Comparison of ENCODE assay signal across 20 mouse cellular contexts in genomic region chr17:79347291-79347690, GRCm38 (mm10). TPM values are rescaled to one million over a fixed set of nuclear protein-coding genes. Genes with fewer than 3 reads are reported as not detected.
DNase-seq lines count a peak whose midpoint lies in the region; ATAC-seq and TF ChIP-seq lines count a peak whose summit lies in the region.
"Had no signal": no experiment of that assay in that cellular context is flagged by ENCODE, and none has a peak within 500 bp of the region (broad histone marks: within the 10 kb centered on the region; RNA-seq: fewer than 3 reads in every experiment).

No protein-coding gene starts in this region.

- H3K79me2 ChIP-seq in myocyte (ENCODE audit: control insufficient read depth, insufficient read depth) = peaks cover 92% of the 10 kb centered on the region

- WGBS in liver, embryonic 12.5 days (ENCODE audit: insufficient replicate concordance) = 49% methylated on average over 4 of the region's 4 CpGs
- WGBS in liver, embryonic 15.5 days (ENCODE audit: insufficient replicate concordance) = 31% methylated on average over 4 of the region's 4 CpGs

- no peak for DNase-seq in liver
- no peak for DNase-seq in kidney, adult 9 months
- DNase-seq in thymus, postnatal 4 days = no peak
- DNase-seq in kidney, adult 18-20 months = no peak
- DNase-seq: adrenal gland, adult 8-10 months; cerebellum, adult 9-11 months; gastrocnemius, postnatal 10 days; layer of hippocampus, postnatal 36 days; left cerebral cortex, postnatal 4 days; midbrain, embryonic 14.5 days; right cerebral cortex, postnatal 4 days; thymus, adult 2 months had no signal

- no peak overlapping the region for H3K9ac ChIP-seq in liver, embryonic 12.5 days
- H3K9ac ChIP-seq in liver, embryonic 15.5 days = no peak overlapping the region
- H3K9ac ChIP-seq: kidney, embryonic 15.5 days; neural tube, embryonic 12.5 days had no signal

- H3K27me3 ChIP-seq in liver, embryonic 12.5 days (replicated peaks) = no peaks in the 10 kb centered on the region
- no peaks in the 10 kb centered on the region for H3K27me3 ChIP-seq in liver, embryonic 15.5 days
- no peaks in the 10 kb centered on the region for H3K27me3 ChIP-seq in myocyte (ENCODE audit: control insufficient read depth, insufficient read depth, insufficient read length)
- H3K27me3 ChIP-seq: neural tube, embryonic 12.5 days had no signal

- no peak for ATAC-seq in liver, embryonic 12.5 days
- no peak for ATAC-seq in liver, embryonic 15.5 days (ENCODE audit: insufficient read depth)
- ATAC-seq: forebrain, embryonic 16.5 days; hindbrain, postnatal 0 days had no signal

- no peak overlapping the region for H3K27ac ChIP-seq in liver, embryonic 12.5 days
- H3K27ac ChIP-seq in bone marrow macrophage, adult 2 months (ENCODE audit: insufficient read depth, low read depth, low read length) = peak overlapping the region; percentile 99
- H3K27ac ChIP-seq in liver, embryonic 15.5 days (replicated peaks) = peak overlapping the region; percentile 67
- H3K27ac ChIP-seq: hindbrain, postnatal 0 days; kidney, embryonic 15.5 days; neural tube, embryonic 12.5 days had no signal

- TF ChIP-seq POLR2A in bone marrow macrophage, adult 2 months (IDR thresholded peaks at IDR 0.05; ENCODE audit: borderline replicate concordance, low read depth, low read length) = no peak
- no peak for TF ChIP-seq POLR2A in myocyte (IDR thresholded peaks at IDR 0.05; ENCODE audit: insufficient read length, low read depth)

- no peak overlapping the region for H3K4me3 ChIP-seq in liver, embryonic 12.5 days
- no peak overlapping the region for H3K4me3 ChIP-seq in bone marrow macrophage, adult 2 months (ENCODE audit: insufficient read depth, low read length)
- no peak overlapping the region for H3K4me3 ChIP-seq in liver, embryonic 15.5 days (replicated peaks)
- no peak overlapping the region for H3K4me3 ChIP-seq in myocyte
- H3K4me3 ChIP-seq: kidney, embryonic 15.5 days; neural tube, embryonic 12.5 days had no signal

- H3K36me3 ChIP-seq in liver, embryonic 12.5 days = peaks cover 83% of the 10 kb centered on the region
- peaks cover 83% of the 10 kb centered on the region for H3K36me3 ChIP-seq in liver, embryonic 15.5 days (replicated peaks)
- H3K36me3 ChIP-seq in myocyte (ENCODE audit: control insufficient read depth, insufficient read depth) = peaks cover 26% of the 10 kb centered on the region
- H3K36me3 ChIP-seq: neural tube, embryonic 12.5 days had no signal

- peaks cover 99% of the 10 kb centered on the region for H3K4me1 ChIP-seq in liver, embryonic 12.5 days
- H3K4me1 ChIP-seq in bone marrow macrophage, adult 2 months (ENCODE audit: control insufficient read depth, insufficient read depth, low read length) = peaks cover 64% of the 10 kb centered on the region
- peaks cover 98% of the 10 kb centered on the region for H3K4me1 ChIP-seq in liver, embryonic 15.5 days (replicated peaks)

- no peak overlapping the region for H3ac ChIP-seq in myocyte (ENCODE audit: control insufficient read depth, insufficient read length)

- H3K4me2 ChIP-seq in liver, embryonic 12.5 days = peak overlapping the region; percentile 98
- H3K4me2 ChIP-seq in liver, embryonic 15.5 days = peak overlapping the region; percentile 40
- peak overlapping the region; percentile 1 for H3K4me2 ChIP-seq in myocyte (ENCODE audit: low read depth)
- H3K4me2 ChIP-seq: kidney, embryonic 15.5 days; neural tube, embryonic 12.5 days had no signal

- no peaks in the 10 kb centered on the region for H3K9me3 ChIP-seq in liver, embryonic 12.5 days (replicated peaks)
- H3K9me3 ChIP-seq in liver, embryonic 15.5 days (replicated peaks) = no peaks in the 10 kb centered on the region
- H3K9me3 ChIP-seq: kidney, embryonic 15.5 days; neural tube, embryonic 12.5 days had no signal

- TF ChIP-seq CTCF in bone marrow macrophage, adult 2 months (IDR thresholded peaks at IDR 0.05; ENCODE audit: low read depth, low read length) = no peak

TF ChIP-seq in myocyte, 11 proteins besides CTCF, POLR2A, EP300 and RAD21:
- TF ChIP-seq MYOG (IDR thresholded peaks at IDR 0.05; ENCODE audit: control insufficient read depth in 1 of 3, insufficient read depth in 1 of 3, insufficient read length in 2 of 3, low read depth in 2 of 3) = no peak
- TF ChIP-seq TCF12 (IDR thresholded peaks at IDR 0.05; ENCODE audit: insufficient read depth, poor library complexity, severe bottlenecking) = no peak
- TF ChIP-seq USF1 (IDR thresholded peaks at IDR 0.05; ENCODE audit: low read depth) = no peak
- no peak for TF ChIP-seq MYOD1 (IDR thresholded peaks at IDR 0.05; ENCODE audit: control insufficient read depth in 1 of 3, insufficient read length in 2 of 3, low read depth in 2 of 3)
- TF ChIP-seq E2F4 (IDR thresholded peaks at IDR 0.05; ENCODE audit: insufficient read depth) = no peak
- no peak for TF ChIP-seq CEBPB (IDR thresholded peaks at IDR 0.05; ENCODE audit: insufficient read depth, poor library complexity, severe bottlenecking)
- no peak for TF ChIP-seq TCF3 (IDR thresholded peaks at IDR 0.05; ENCODE audit: insufficient read length, low read depth)
- TF ChIP-seq SRF (IDR thresholded peaks at IDR 0.05; ENCODE audit: control insufficient read depth, insufficient read length, low read depth) = no peak
- no peak for TF ChIP-seq REST (IDR thresholded peaks at IDR 0.05; ENCODE audit: insufficient read depth, insufficient read length)
- TF ChIP-seq POLR2AphosphoS2 (IDR thresholded peaks at IDR 0.05; ENCODE audit: insufficient read length, low read depth) = no peak
- TF ChIP-seq MAX (IDR thresholded peaks at IDR 0.05; ENCODE audit: low read depth) = no peak

RNA-seq across cellular contexts. Expression of gene Cdc42ep3, which starts 7.6 kb away (rescaled TPM):
- polyA plus RNA-seq in liver, embryonic 12.5 days (2016; fragmentation: Nextera tagmentation; extraction: Ambion mirVana) = 61.1 and 64.3 TPM in 2 replicates
- polyA plus RNA-seq in bone marrow macrophage, adult 2 months (2012; ENCODE audit: insufficient read depth, insufficient read length, missing spikeins) = 28.2 and 36.1 TPM in 2 replicates
- polyA plus RNA-seq in liver, embryonic 15.5 days (2015; fragmentation: Nextera tagmentation; extraction: Ambion mirVana) = 60.0 and 62.2 TPM in 2 replicates
- 42.8 TPM for polyA plus RNA-seq in myocyte (2012; fragmentation: generic; extraction: Trizol)

Comparison
In these comparisons a context has a peak if more than half of its experiments do, and no peak if none do; other contexts are left out.
1. H3K4me2 ChIP-seq: peak in every context shown above with its lines; median percentile 98 in liver, embryonic 12.5 days; 40 in liver, embryonic 15.5 days; 1 in myocyte.